Mouse (Mus musculus) v-Abl transformed pro-B cells (cell line): ENCODE data around the gene Tedc1.

Experiments
- in situ Hi-C, 2 experiments: fragments of 400-800 bp; cut with MboI; formaldehyde crosslinking; loops; one replicate each; pipeline ENCODE4 v1.15.1; 2025; ENCODE audit not compliant: unreplicated experiment in 2 of 2

Gene Tedc1

GRCm38 (mm10) chr12:113155887-113156539, at the start of gene Tedc1:
Gene Tedc1, plus strand, starts transcription at chr12:113156421.
- in situ Hi-C loops = no loop called here

- in situ Hi-C loops = loop anchor here in 1 of 2 experiments (5.0 kb wide), 1 partner anchor 100 kb away; no protein-coding TSS in a partner anchor
These were observed 48.6 kb upstream of the Tedc1 start for GRCm38 (mm10) chr12:113107431-113108124.

- in situ Hi-C loops = loop anchor here in 1 of 2 experiments (5.0 kb wide), 1 partner anchor 101 kb away; no protein-coding TSS in a partner anchor
These were observed 47.5 kb upstream of the Tedc1 start for GRCm38 (mm10) chr12:113108528-113109283.

GRCm38 (mm10) chr12:113109801-113110200, 46.4 kb upstream of the Tedc1 start:
- in situ Hi-C loops = loop anchor here in 1 of 2 experiments (5.0 kb wide), 1 partner anchor 102 kb away; no protein-coding TSS in a partner anchor

- in situ Hi-C loops = no loop called here
These were observed 42.1 kb upstream of the Tedc1 start for GRCm38 (mm10) chr12:113114141-113114540.

- in situ Hi-C loops = loop anchor here in 1 of 2 experiments (5.0 kb wide), 1 partner anchor 72 kb away; the partner anchor contains the start of gene Tmem121
These were observed 41.2 kb upstream of the Tedc1 start for GRCm38 (mm10) chr12:113114856-113115538.

- in situ Hi-C loops = loop anchor here in 1 of 2 experiments (5.0 kb wide), 1 partner anchor 68 kb away; the partner anchor contains the start of gene Tmem121
These were observed 36.5 kb upstream of the Tedc1 start for GRCm38 (mm10) chr12:113119516-113120410.

GRCm38 (mm10) chr12:113124726-113125125, 31.5 kb upstream of the Tedc1 start:
- in situ Hi-C loops = no loop called here

- in situ Hi-C loops = no loop called here
These were observed 25.5 kb upstream of the Tedc1 start for GRCm38 (mm10) chr12:113130732-113131131.

- in situ Hi-C loops = no loop called here
These were observed 24.6 kb upstream of the Tedc1 start for GRCm38 (mm10) chr12:113131601-113132000.

- in situ Hi-C loops = no loop called here
These were observed 23.7 kb upstream of the Tedc1 start for GRCm38 (mm10) chr12:113132567-113132966.

GRCm38 (mm10) chr12:113133260-113133659, 23.0 kb upstream of the Tedc1 start:
- in situ Hi-C loops = no loop called here

- in situ Hi-C loops = no loop called here
These were observed 22.3 kb upstream of the Tedc1 start for GRCm38 (mm10) chr12:113133861-113134403.

- in situ Hi-C loops = no loop called here
These were observed 21.7 kb upstream of the Tedc1 start for GRCm38 (mm10) chr12:113134502-113134901.

- in situ Hi-C loops = no loop called here
These were observed 20.8 kb upstream of the Tedc1 start for GRCm38 (mm10) chr12:113135401-113135800.

- in situ Hi-C loops = no loop called here
These were observed 19.7 kb upstream of the Tedc1 start for GRCm38 (mm10) chr12:113136492-113137020.

- in situ Hi-C loops = no loop called here
These were observed 18.7 kb upstream of the Tedc1 start for GRCm38 (mm10) chr12:113137260-113138213.

- in situ Hi-C loops = no loop called here
These were observed 17.9 kb upstream of the Tedc1 start for GRCm38 (mm10) chr12:113138291-113138690.
